Comparison of ENCODE assay signal across 8 mouse cellular contexts in genomic region chr4:55351860-55352259, GRCm38 (mm10). TPM values are rescaled to one million over a fixed set of nuclear protein-coding genes. Genes with fewer than 3 reads are reported as not detected.
DNase-seq lines count a peak whose midpoint lies in the region; ATAC-seq and TF ChIP-seq lines count a peak whose summit lies in the region.

No protein-coding gene starts in this region.

- peak overlapping the region; percentile 82; the same call in 1 of the 2 replicates for H3K4me3 ChIP-seq in heart, embryonic 10.5 days
- H3K4me3 ChIP-seq in heart, adult 2 months, result no peak overlapping the region
- H3K4me3 ChIP-seq in CH12.LX (replicated peaks in 1 of 3; ENCODE audit: low read depth in 2 of 3, low read length in 2 of 3, poor library complexity in 1 of 3), result peak overlapping the region in 1 of 3 experiments; percentile 92
- no peak overlapping the region for H3K4me3 ChIP-seq in hindbrain, embryonic 12.5 days
- peak overlapping the region; percentile 100; the same call in 1 of the 2 replicates for H3K4me3 ChIP-seq in liver, postnatal 0 days (ENCODE audit: low read depth, low read length)

- DNase-seq in heart, embryonic 10.5 days (ENCODE audit: low spot score), result no peak
- no peak for DNase-seq in heart, adult 2 months
- DNase-seq in CH12.LX (ENCODE audit: extremely low read depth), result no peak
- DNase-seq in liver, postnatal 0 days, result no peak
- no peak for DNase-seq in gastrocnemius, postnatal 10 days
- DNase-seq in cerebellum, postnatal 14 days, result no peak
- no peak for DNase-seq in kidney, adult 11 months

- no peaks in the 10 kb centered on the region for H3K9me3 ChIP-seq in heart, embryonic 10.5 days
- no peaks in the 10 kb centered on the region for H3K9me3 ChIP-seq in CH12.LX (replicated peaks; ENCODE audit: low read length)
- no peaks in the 10 kb centered on the region for H3K9me3 ChIP-seq in hindbrain, embryonic 12.5 days (replicated peaks)
- H3K9me3 ChIP-seq in liver, postnatal 0 days (ENCODE audit: low read length), result no peaks in the 10 kb centered on the region

- H3K79me2 ChIP-seq in heart, adult 2 months (replicated peaks; ENCODE audit: control insufficient read depth, insufficient read depth, low read length), result peaks cover 8% of the 10 kb centered on the region
- H3K79me2 ChIP-seq in CH12.LX (replicated peaks; ENCODE audit: control insufficient read depth, extremely low read depth, insufficient read depth, poor library complexity, severe bottlenecking), result peaks cover 63% of the 10 kb centered on the region

- H3K27me3 ChIP-seq in heart, embryonic 10.5 days (ENCODE audit: insufficient read depth, poor library complexity, severe bottlenecking), result no peaks in the 10 kb centered on the region
- H3K27me3 ChIP-seq in heart, adult 2 months (ENCODE audit: control insufficient read depth, insufficient read depth, low read length), result no peaks in the 10 kb centered on the region
- no peaks in the 10 kb centered on the region for H3K27me3 ChIP-seq in CH12.LX (replicated peaks)
- no peaks in the 10 kb centered on the region for H3K27me3 ChIP-seq in hindbrain, embryonic 12.5 days
- no peaks in the 10 kb centered on the region for H3K27me3 ChIP-seq in liver, postnatal 0 days (ENCODE audit: insufficient read depth, low read length)

- ATAC-seq in hindbrain, embryonic 12.5 days (ENCODE audit: low FRiP score), result no peak
- ATAC-seq in liver, postnatal 0 days, result no peak

- TF ChIP-seq POLR2A in heart, adult 2 months (IDR thresholded peaks at IDR 0.05; ENCODE audit: insufficient read depth, low read depth, low read length), result no peak
- no peak for TF ChIP-seq POLR2A in CH12.LX (IDR thresholded peaks at IDR 0.05; ENCODE audit: low read depth, low read length)

- intact Hi-C loops in heart, adult 2 months (cut with DNase I), result no loop called here

- no peak for TF ChIP-seq RAD21 in CH12.LX (IDR thresholded peaks at IDR 0.05; ENCODE audit: low read depth, low read length)

- no peak for TF ChIP-seq CTCF in heart, adult 2 months (IDR thresholded peaks at IDR 0.05)
- TF ChIP-seq CTCF in CH12.LX (conservative IDR thresholded peaks at IDR 0.05 in 1 of 2, IDR thresholded peaks at IDR 0.05 in 1 of 2; ENCODE audit: low read depth in 2 of 2, low read length in 2 of 2), result no peak
- no peak for TF ChIP-seq CTCF in liver, postnatal 0 days (IDR thresholded peaks at IDR 0.05; ENCODE audit: low read depth)

- dilution Hi-C loops in CH12.LX (cut with MboI; ENCODE audit: extremely low pct_ligation_motif_present, extremely low pct_unique_long_range_greater_than_20kb, low sequenced_read_pairs), result no loop called here

- H3K4me1 ChIP-seq in heart, embryonic 10.5 days, result peaks cover 25% of the 10 kb centered on the region
- H3K4me1 ChIP-seq in heart, adult 2 months (ENCODE audit: control insufficient read depth, insufficient read depth, low read length), result peaks cover 10% of the 10 kb centered on the region
- peaks cover 15 to 62% of the 10 kb centered on the region in 2 experiments for H3K4me1 ChIP-seq in CH12.LX (ENCODE audit: control insufficient read depth in 1 of 2, insufficient read depth in 2 of 2)
- peaks cover 20% of the 10 kb centered on the region for H3K4me1 ChIP-seq in hindbrain, embryonic 12.5 days
- H3K4me1 ChIP-seq in liver, postnatal 0 days (ENCODE audit: insufficient read depth), result peaks cover 30% of the 10 kb centered on the region

- no peak overlapping the region for H3K9ac ChIP-seq in heart, adult 2 months (ENCODE audit: low read depth, low read length)
- peak overlapping the region; percentile 95; the same call in 1 of the 2 replicates for H3K9ac ChIP-seq in CH12.LX (ENCODE audit: insufficient read depth, low read depth)
- no peak overlapping the region for H3K9ac ChIP-seq in hindbrain, embryonic 12.5 days
- 0 out of 2 replicates have a peak overlapping the region, but pooled peaks have one; percentile 50 for H3K9ac ChIP-seq in liver, postnatal 0 days (replicated peaks)

- H3K27ac ChIP-seq in heart, embryonic 10.5 days, result no peak overlapping the region
- H3K27ac ChIP-seq in heart, adult 2 months, result no peak overlapping the region
- no peak overlapping the region for H3K27ac ChIP-seq in CH12.LX (ENCODE audit: insufficient read depth, low read depth)
- H3K27ac ChIP-seq in hindbrain, embryonic 12.5 days, result no peak overlapping the region
- H3K27ac ChIP-seq in liver, postnatal 0 days (ENCODE audit: low read depth), result no peak overlapping the region

- in situ Hi-C loops in CH12.LX (cut with MboI; ENCODE audit: low pct_ligation_motif_present, low pct_unique_long_range_greater_than_20kb, low sequenced_read_pairs), result no loop called here

- H3K36me3 ChIP-seq in heart, embryonic 10.5 days, result peaks cover 12% of the 10 kb centered on the region
- H3K36me3 ChIP-seq in heart, adult 2 months (ENCODE audit: control insufficient read depth, insufficient read depth, low read length), result peaks cover 24% of the 10 kb centered on the region
- peaks cover 2 to 26% of the 10 kb centered on the region in 2 experiments for H3K36me3 ChIP-seq in CH12.LX (replicated peaks in 1 of 2; ENCODE audit: control insufficient read depth in 1 of 2, insufficient read depth in 1 of 2, low read length in 1 of 2)
- no peaks in the 10 kb centered on the region for H3K36me3 ChIP-seq in hindbrain, embryonic 12.5 days
- H3K36me3 ChIP-seq in liver, postnatal 0 days (replicated peaks; ENCODE audit: insufficient read depth, low read length), result peaks cover 2% of the 10 kb centered on the region; the same call in 1 of the 2 replicates

- H3K4me2 ChIP-seq in CH12.LX (ENCODE audit: insufficient read depth, low read depth, poor library complexity, severe bottlenecking), result peak overlapping the region; percentile 74
- peak overlapping the region; percentile 73 for H3K4me2 ChIP-seq in hindbrain, embryonic 12.5 days (replicated peaks)
- H3K4me2 ChIP-seq in liver, postnatal 0 days (ENCODE audit: low read depth, low read length), result peak overlapping the region; percentile 88

- no peak for TF ChIP-seq EP300 in heart, adult 2 months (IDR thresholded peaks at IDR 0.05; ENCODE audit: insufficient read depth, low read depth, low read length)
- TF ChIP-seq EP300 in CH12.LX (IDR thresholded peaks at IDR 0.05; ENCODE audit: low read length), result no peak
- no peak for TF ChIP-seq EP300 in liver, postnatal 0 days (IDR thresholded peaks at IDR 0.05; ENCODE audit: low read depth)

TF ChIP-seq in CH12.LX, 34 proteins besides CTCF, POLR2A, EP300 and RAD21:
- TF ChIP-seq BHLHE40 (IDR thresholded peaks at IDR 0.05; ENCODE audit: low read depth, low read length), result no peak
- no peak for TF ChIP-seq PAX5 (IDR thresholded peaks at IDR 0.05; ENCODE audit: low read length)
- TF ChIP-seq ZC3H11A (IDR thresholded peaks at IDR 0.05; ENCODE audit: low read depth, low read length), result no peak
- no peak for TF ChIP-seq NELFE (IDR thresholded peaks at IDR 0.05; ENCODE audit: low read depth, low read length)
TF ChIP-seq in CH12.LX: peak in this region for 0.

RNA-seq across cellular contexts. Expression of gene Rad23b, which starts 2.0 kb away (rescaled TPM):
- 64.8 and 85.9 TPM in 2 replicates for polyA plus RNA-seq in heart, embryonic 10.5 days (2016; fragmentation: Nextera tagmentation; extraction: Ambion mirVana)
- total RNA-seq in heart, adult 2 months (2021), result 100 to 1,000 TPM; 113 to 121 TPM
- 124 and 137 TPM in 2 replicates for polyA plus RNA-seq in heart, adult 2 months (2012; rRNA removed)
- total RNA-seq in CH12.LX (2012; rRNA removed), result 188 and 190 TPM in 2 replicates
- total RNA-seq in CH12.LX (2014; rRNA removed), result 394 and 436 TPM in 2 replicates
- 268 and 350 TPM in 2 replicates for polyA plus RNA-seq in CH12.LX (2012; ENCODE audit: insufficient read length, low read depth)
- 101 and 114 TPM in 2 replicates for polyA plus RNA-seq in hindbrain, embryonic 12.5 days (2016; fragmentation: Nextera tagmentation; extraction: Ambion mirVana)
- polyA plus RNA-seq in liver, postnatal 0 days (2015; fragmentation: Nextera tagmentation; extraction: Ambion mirVana), result 39.9 and 48.0 TPM in 2 replicates
- total RNA-seq in gastrocnemius, postnatal 10 days (2021), result 100 to 1,000 TPM; 122 to 131 TPM

Comparison
In these comparisons a context has a peak if more than half of its experiments do, and no peak if none do; other contexts are left out.
1. H3K4me3 ChIP-seq: peak in heart, embryonic 10.5 days (single experiment) and liver, postnatal 0 days (single experiment); none in heart, adult 2 months (single experiment) and hindbrain, embryonic 12.5 days (single experiment).
2. H3K9ac ChIP-seq: peak in CH12.LX (single experiment) and liver, postnatal 0 days (single experiment); none in heart, adult 2 months (single experiment) and hindbrain, embryonic 12.5 days (single experiment).
3. Peak in every context shown above with its lines, with median percentiles within 50 percentile points of each other: H3K4me2 ChIP-seq.